Mouse (Mus musculus): ENCODE data around the gene Snap29. TPM values are rescaled to one million over a fixed set of nuclear protein-coding genes. Genes with fewer than 3 reads are reported as not detected.

Snap29 gene
- polyA plus RNA-seq, 1 experiment from 2014 or later = 15.0 TPM

GRCm38 (mm10) chr16:17475326-17475725 is 69.5 kb downstream of the Snap29 start:
- ATAC-seq (ENCODE audit: borderline replicate concordance, extremely low read depth, low FRiP score, low TSS enrichment) = no peak
- Histone ChIP-seq H3K27me3 (no peaks in the 10 kb centered on the region), H3K4me1 (no peaks in the 10 kb centered on the region), H3K4me2 (no peak overlapping the region), H3K36me3 (peaks cover 24% of the 10 kb centered on the region), H3K27ac (no peak overlapping the region), H3K9me3 (no peaks in the 10 kb centered on the region), H3K9ac (no peak overlapping the region), H3K4me3 (no peak overlapping the region)
- 87% methylated on average over 4 of the region's 4 CpGs for WGBS

GRCm38 (mm10) chr16:17478331-17478943 is 72.7 kb downstream of the Snap29 start:
- Histone ChIP-seq H3K36me3 (peaks cover 18% of the 10 kb centered on the region; the same call in 1 of the 2 replicates), H3K4me2 (no peak overlapping the region), H3K27ac (no peak overlapping the region), H3K27me3 (no peaks in the 10 kb centered on the region), H3K9ac (no peak overlapping the region), H3K4me1 (no peaks in the 10 kb centered on the region), H3K4me3 (no peak overlapping the region), H3K9me3 (no peaks in the 10 kb centered on the region)
- no peak for ATAC-seq (ENCODE audit: borderline replicate concordance, extremely low read depth, low FRiP score, low TSS enrichment)
- WGBS = 74% methylated on average over 4 of the region's 4 CpGs

Other genes with a start within 250 kb of the Snap29 start
- 345 and 355 TPM in 2 replicates for gene Ube2l3, start 203.3 kb upstream of the Snap29 start, polyA plus RNA-seq (2015; fragmentation: Nextera tagmentation; extraction: Ambion mirVana)
- 0.21 and 0.24 TPM in 2 replicates for gene Rimbp3, start 197.4 kb upstream of the Snap29 start, polyA plus RNA-seq (2015; fragmentation: Nextera tagmentation; extraction: Ambion mirVana)
- gene Hic2, start 172.4 kb upstream of the Snap29 start, polyA plus RNA-seq (2015; fragmentation: Nextera tagmentation; extraction: Ambion mirVana) = 4.3 TPM in 2 replicates
- 10.2 and 12.2 TPM in 2 replicates for gene Tmem191c, start 129.9 kb upstream of the Snap29 start, polyA plus RNA-seq (2015; fragmentation: Nextera tagmentation; extraction: Ambion mirVana)
- 0.30 and 1.8 TPM in 2 replicates for gene Serpind1, start 74.6 kb upstream of the Snap29 start, polyA plus RNA-seq (2015; fragmentation: Nextera tagmentation; extraction: Ambion mirVana)
- gene Pi4ka, start 328 bp downstream of the Snap29 start, polyA plus RNA-seq (2015; fragmentation: Nextera tagmentation; extraction: Ambion mirVana) = 23.4 and 29.1 TPM in 2 replicates
- gene Crkl, start 46.0 kb downstream of the Snap29 start, polyA plus RNA-seq (2015; fragmentation: Nextera tagmentation; extraction: Ambion mirVana) = 67.5 and 67.8 TPM in 2 replicates
- 3.3 and 3.6 TPM in 2 replicates for gene Aifm3, start 83.6 kb downstream of the Snap29 start, polyA plus RNA-seq (2015; fragmentation: Nextera tagmentation; extraction: Ambion mirVana)
- 79.9 TPM in 2 replicates for gene Lztr1, start 102.7 kb downstream of the Snap29 start, polyA plus RNA-seq (2015; fragmentation: Nextera tagmentation; extraction: Ambion mirVana)
- gene Thap7, start 125.2 kb downstream of the Snap29 start, polyA plus RNA-seq (2015; fragmentation: Nextera tagmentation; extraction: Ambion mirVana) = 54.5 and 56.8 TPM in 2 replicates
- gene Lrrc74b, start 155.3 kb downstream of the Snap29 start, polyA plus RNA-seq (2015; fragmentation: Nextera tagmentation; extraction: Ambion mirVana) = 1.3 and 1.8 TPM in 2 replicates
- gene P2rx6, start 155.9 kb downstream of the Snap29 start, polyA plus RNA-seq (2015; fragmentation: Nextera tagmentation; extraction: Ambion mirVana) = 1.2 and 1.7 TPM in 2 replicates
- gene Slc7a4, start 177.2 kb downstream of the Snap29 start, polyA plus RNA-seq (2015; fragmentation: Nextera tagmentation; extraction: Ambion mirVana) = 9.2 and 9.6 TPM in 2 replicates
- 28.2 and 32.2 TPM in 2 replicates for gene Smpd4, start 213.4 kb downstream of the Snap29 start, polyA plus RNA-seq (2015; fragmentation: Nextera tagmentation; extraction: Ambion mirVana)
- 6.8 and 7.8 TPM in 2 replicates for gene Ccdc74a, start 240.5 kb downstream of the Snap29 start, polyA plus RNA-seq (2015; fragmentation: Nextera tagmentation; extraction: Ambion mirVana)